In genomic region chr6:30738464-30739006, GRCm38 (mm10) we compare ENCODE assay signal across 8 mouse cellular contexts. TPM values are rescaled to one million over a fixed set of nuclear protein-coding genes. Genes with fewer than 3 reads are reported as not detected.
A peak's percentile ranks its signal among the peaks of the same experiment; 100 is the strongest.
DNase-seq lines count a peak whose midpoint lies in the region; ATAC-seq and TF ChIP-seq lines count a peak whose summit lies in the region.

No protein-coding gene starts in this region.

- TF ChIP-seq POLR2A in cortical plate, adult 2 months (IDR thresholded peaks at IDR 0.05; ENCODE audit: extremely low read depth, insufficient read depth, low read length): no peak
- TF ChIP-seq POLR2A in thymus, adult 2 months (IDR thresholded peaks at IDR 0.05; ENCODE audit: control insufficient read depth, extremely low read depth, insufficient read depth, low read length, poor library complexity): no peak

- peak overlapping the region; percentile 61 for H3K4me2 ChIP-seq in neural tube, embryonic 12.5 days (replicated peaks)

- H3K9ac ChIP-seq in neural tube, embryonic 12.5 days: peak overlapping the region; percentile 78

- no peak for ATAC-seq in neural tube, embryonic 12.5 days (ENCODE audit: low FRiP score, low read depth)

- no peaks in the 10 kb centered on the region for H3K27me3 ChIP-seq in neural tube, embryonic 12.5 days (replicated peaks)
- peaks cover 9% of the 10 kb centered on the region; the same call in 1 of the 2 replicates for H3K27me3 ChIP-seq in thymus, adult 2 months (ENCODE audit: control insufficient read depth, insufficient read depth, low read length)

- intact Hi-C loops in left cerebral cortex, adult 2 months (cut with DNase I): no loop called here

- 49% methylated on average over 20 of the region's 20 CpGs for WGBS in neural tube, embryonic 12.5 days
- WGBS in thymus, adult 2 months: 49% methylated on average over 20 of the region's 20 CpGs

- peak overlapping the region; percentile 59 for H3K4me3 ChIP-seq in left cerebral cortex, adult 2 months
- peak overlapping the region; percentile 61 for H3K4me3 ChIP-seq in cortical plate, adult 2 months (ENCODE audit: insufficient read depth, low read length)
- peak overlapping the region; percentile 59 for H3K4me3 ChIP-seq in neural tube, embryonic 12.5 days
- H3K4me3 ChIP-seq in thymus, adult 2 months (ENCODE audit: control insufficient read depth, insufficient read depth, low read length): no peak overlapping the region

- H3K27ac ChIP-seq in left cerebral cortex, adult 2 months: peak overlapping the region; percentile 87
- H3K27ac ChIP-seq in cortical plate, adult 2 months (ENCODE audit: insufficient read depth, low read length): no peak overlapping the region
- 0 out of 2 replicates have a peak overlapping the region, but pooled peaks have one; percentile 59 for H3K27ac ChIP-seq in neural tube, embryonic 12.5 days
- no peak overlapping the region for H3K27ac ChIP-seq in thymus, adult 2 months (ENCODE audit: control insufficient read depth, insufficient read depth, low read length)

- H3K4me1 ChIP-seq in cortical plate, adult 2 months (ENCODE audit: control insufficient read depth, insufficient read depth, low read length): peaks cover 1% of the 10 kb centered on the region
- H3K4me1 ChIP-seq in neural tube, embryonic 12.5 days: 0 out of 2 replicates have a peak, but pooled peaks cover 3% of the 10 kb centered on the region
- H3K4me1 ChIP-seq in thymus, adult 2 months (replicated peaks; ENCODE audit: control insufficient read depth, insufficient read depth, low read length): no peaks in the 10 kb centered on the region; the same call in 1 of the 2 replicates

- no peak for TF ChIP-seq CTCF in left cerebral cortex, adult 2 months (IDR thresholded peaks at IDR 0.05)
- no peak for TF ChIP-seq CTCF in cortical plate, adult 2 months (IDR thresholded peaks at IDR 0.05; ENCODE audit: extremely low read depth, insufficient read depth, low read length)
- TF ChIP-seq CTCF in thymus, adult 2 months (IDR thresholded peaks at IDR 0.05; ENCODE audit: borderline replicate concordance, control insufficient read depth, extremely low read depth, insufficient read depth, low read length, poor library complexity): no peak

- no peak for DNase-seq in left cerebral cortex, adult 2 months (ENCODE audit: extremely low spot score in 1 of 2, low spot score in 2 of 2)
- DNase-seq in left cerebral cortex, adult 11 months (ENCODE audit: low spot score): no peak
- DNase-seq in induced T-regulatory cell, adult 2 months (ENCODE audit: low read depth): peak; percentile 29
- DNase-seq in thymus, adult 2 months: no peak
- DNase-seq in embryo, embryonic 10 days (ENCODE audit: low spot score): no peak
- DNase-seq in frontal cortex, postnatal 10 days (ENCODE audit: low spot score in 2 of 2): no peak

- peaks cover 41% of the 10 kb centered on the region for H3K9me3 ChIP-seq in neural tube, embryonic 12.5 days

- H3K36me3 ChIP-seq in neural tube, embryonic 12.5 days: peaks cover 19% of the 10 kb centered on the region
- no peaks in the 10 kb centered on the region for H3K36me3 ChIP-seq in thymus, adult 2 months (ENCODE audit: control insufficient read depth, insufficient read depth, low read length)

RNA-seq across cellular contexts. Expression of gene Mest, which starts 15.2 kb away (rescaled TPM):
- 100 to 1,000 TPM in 1 of 2 experiments, 10 to 100 TPM in 1; 90.5 to 129 TPM for total RNA-seq in left cerebral cortex, adult 2 months (2021)
- polyA plus RNA-seq in cortical plate, adult 2 months (2012; rRNA removed): 41.8 and 47.8 TPM in 2 replicates
- 777 and 779 TPM in 2 replicates for polyA plus RNA-seq in neural tube, embryonic 12.5 days (2016; fragmentation: Nextera tagmentation; extraction: Ambion mirVana)
- 7.2 and 13.3 TPM in 2 replicates for polyA plus RNA-seq in thymus, adult 2 months (2012; rRNA removed)

RNA-seq across cellular contexts. Expression of gene Cep41, which starts 45.0 kb away (rescaled TPM):
- total RNA-seq in left cerebral cortex, adult 2 months (2021): 1 to 10 TPM; 6.5 to 9.2 TPM
- 5.7 and 5.8 TPM in 2 replicates for polyA plus RNA-seq in cortical plate, adult 2 months (2012; rRNA removed)
- 17.9 and 21.6 TPM in 2 replicates for polyA plus RNA-seq in neural tube, embryonic 12.5 days (2016; fragmentation: Nextera tagmentation; extraction: Ambion mirVana)
- 6.6 TPM in 2 replicates for polyA plus RNA-seq in thymus, adult 2 months (2012; rRNA removed)

Comparison
In these comparisons a context has a peak if more than half of its experiments do, and no peak if none do; other contexts are left out.
1. H3K27ac ChIP-seq: peak in left cerebral cortex, adult 2 months (single experiment) and neural tube, embryonic 12.5 days (single experiment); none in cortical plate, adult 2 months (single experiment) and thymus, adult 2 months (single experiment).
2. RNA of gene Mest, which starts 15.2 kb away (polyA plus RNA-seq): 777 to 779 TPM in neural tube, embryonic 12.5 days; 41.8 to 47.8 TPM in cortical plate, adult 2 months and 7.2 to 13.3 TPM in thymus, adult 2 months; every median in the first group is over 10 times any median in the second.